Mouse (Mus musculus): ENCODE measurements around the gene Zfp583.
A peak's percentile ranks its signal among the peaks of the same experiment; 100 is the strongest.

- peak; percentile 51 for TF ChIP-seq CTCF (IDR thresholded peaks at IDR 0.05; ENCODE audit: low read depth, low read length)
- no peak for TF ChIP-seq POLR2A (IDR thresholded peaks at IDR 0.05; ENCODE audit: extremely low read depth, insufficient read depth, low read length)
Observed at GRCm38 (mm10) chr7:6283451-6284075, 47.5 kb downstream of the Zfp583 start.
